7 mouse cellular contexts compared by ENCODE assay signal in the genomic region with DNA sequence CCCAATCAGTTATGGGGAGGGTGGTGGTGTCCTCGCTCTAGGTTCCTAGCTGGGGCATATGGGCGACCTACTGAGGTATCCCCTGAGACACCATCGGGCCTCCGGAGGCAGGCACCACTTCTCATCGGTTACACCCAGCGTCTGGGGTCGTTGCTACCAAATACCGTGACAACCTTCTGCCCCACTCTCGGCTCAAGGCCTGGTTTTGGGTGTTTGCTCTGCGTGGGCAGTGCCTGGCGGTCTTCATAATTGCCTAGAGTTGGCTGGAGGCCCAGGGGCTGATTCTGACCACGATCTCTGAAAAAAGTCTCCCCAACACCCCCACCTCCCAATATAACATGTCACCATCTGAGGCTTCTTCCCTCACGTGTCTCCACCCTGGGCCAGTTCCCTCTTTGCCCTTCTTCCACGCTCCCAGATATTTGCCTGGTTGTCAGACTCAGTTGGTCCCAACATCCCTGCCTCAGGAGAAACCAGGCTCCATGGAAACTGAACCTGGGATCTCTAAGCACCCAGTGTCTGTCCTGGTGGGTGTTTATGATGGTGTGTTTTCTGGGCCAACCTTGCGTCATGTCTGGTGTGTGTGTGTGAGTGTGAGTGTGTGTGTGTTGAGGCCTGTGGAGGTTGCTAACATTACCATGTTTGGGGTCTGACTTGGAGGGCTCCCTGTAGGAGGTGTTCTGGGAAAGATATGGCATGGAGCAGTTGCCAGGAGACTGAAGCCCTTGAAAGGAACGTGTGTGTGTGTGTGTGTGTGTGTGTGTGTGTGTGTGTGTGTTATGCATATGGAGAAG. TPM values are rescaled to one million over a fixed set of nuclear protein-coding genes. Genes with fewer than 3 reads are reported as not detected.
A peak's percentile ranks its signal among the peaks of the same experiment; 100 is the strongest.
DNase-seq lines count a peak whose midpoint lies in the region; ATAC-seq lines count a peak whose summit lies in the region.

No protein-coding gene starts in this region.

- H3K9me3 ChIP-seq in heart, embryonic 13.5 days = no peaks in the 10 kb centered on the region
- no peaks in the 10 kb centered on the region for H3K9me3 ChIP-seq in limb, embryonic 13.5 days
- no peaks in the 10 kb centered on the region for H3K9me3 ChIP-seq in neural tube, embryonic 15.5 days (replicated peaks)

- peak; percentile 39 for DNase-seq in ovary, postnatal 36 days (ENCODE audit: low spot score)
- no peak for DNase-seq in ovary, adult 18-20 months (ENCODE audit: low spot score)
- peak; percentile 61 to 76 for DNase-seq in cerebellum, postnatal 14 days

- H3K36me3 ChIP-seq in heart, embryonic 13.5 days = peaks cover 5% of the 10 kb centered on the region; the same call in 1 of the 2 replicates
- peaks cover 12% of the 10 kb centered on the region for H3K36me3 ChIP-seq in limb, embryonic 13.5 days
- 0 out of 2 replicates have a peak, but pooled peaks cover under 1% of the 10 kb centered on the region for H3K36me3 ChIP-seq in neural tube, embryonic 15.5 days

- ATAC-seq in heart, embryonic 13.5 days (ENCODE audit: extremely low read depth, insufficient number of reproducible peaks, low FRiP score, low TSS enrichment) = no peak
- ATAC-seq in limb, embryonic 13.5 days (ENCODE audit: low FRiP score, low read depth) = no peak
- no peak for ATAC-seq in neural tube, embryonic 15.5 days (ENCODE audit: low FRiP score)
- no peak for ATAC-seq in granulocyte monocyte progenitor cell, adult 5-6 weeks (replicated peaks; ENCODE audit: poor library complexity, severe bottlenecking)

- H3K4me1 ChIP-seq in heart, embryonic 13.5 days = peaks cover 28% of the 10 kb centered on the region
- H3K4me1 ChIP-seq in limb, embryonic 13.5 days = peaks cover 50% of the 10 kb centered on the region
- H3K4me1 ChIP-seq in neural tube, embryonic 15.5 days = peaks cover 61% of the 10 kb centered on the region

- WGBS in heart, embryonic 13.5 days = 19% methylated on average over 16 of the region's 16 CpGs
- WGBS in limb, embryonic 13.5 days = 17% methylated on average over 16 of the region's 16 CpGs
- 8% methylated on average over 16 of the region's 16 CpGs for WGBS in neural tube, embryonic 15.5 days

- peak overlapping the region; percentile 89 for H3K9ac ChIP-seq in heart, embryonic 13.5 days
- peak overlapping the region; percentile 73 for H3K9ac ChIP-seq in limb, embryonic 13.5 days
- peak overlapping the region; percentile 65 for H3K9ac ChIP-seq in neural tube, embryonic 15.5 days (replicated peaks)

- H3K4me3 ChIP-seq in heart, embryonic 13.5 days = peak overlapping the region; percentile 77
- peak overlapping the region; percentile 63 for H3K4me3 ChIP-seq in limb, embryonic 13.5 days
- H3K4me3 ChIP-seq in neural tube, embryonic 15.5 days (replicated peaks) = peak overlapping the region; percentile 65

- H3K27me3 ChIP-seq in heart, embryonic 13.5 days (replicated peaks) = peaks cover 12% of the 10 kb centered on the region; the same call in 1 of the 2 replicates
- H3K27me3 ChIP-seq in limb, embryonic 13.5 days = no peaks in the 10 kb centered on the region
- H3K27me3 ChIP-seq in neural tube, embryonic 15.5 days (replicated peaks) = no peaks in the 10 kb centered on the region

- peak overlapping the region; percentile 98 for H3K4me2 ChIP-seq in heart, embryonic 13.5 days
- H3K4me2 ChIP-seq in limb, embryonic 13.5 days (replicated peaks) = peak overlapping the region; percentile 93
- peak overlapping the region; percentile 91 for H3K4me2 ChIP-seq in neural tube, embryonic 15.5 days

- no peak overlapping the region for H3K27ac ChIP-seq in heart, embryonic 13.5 days (replicated peaks)
- H3K27ac ChIP-seq in limb, embryonic 13.5 days = peak overlapping the region; percentile 33; the same call in 1 of the 2 replicates
- H3K27ac ChIP-seq in neural tube, embryonic 15.5 days (replicated peaks) = 0 out of 2 replicates have a peak overlapping the region, but pooled peaks have one; percentile 85

RNA-seq across cellular contexts. Expression of gene Atp1a2, which starts 15.1 kb away (rescaled TPM):
- polyA plus RNA-seq in heart, embryonic 13.5 days (2015; fragmentation: Nextera tagmentation; extraction: Ambion mirVana) = 17.0 and 20.8 TPM in 2 replicates
- polyA plus RNA-seq in limb, embryonic 13.5 days (2015; fragmentation: Nextera tagmentation; extraction: Ambion mirVana) = 5.3 and 5.6 TPM in 2 replicates
- 57.9 and 63.1 TPM in 2 replicates for polyA plus RNA-seq in neural tube, embryonic 15.5 days (2015; fragmentation: Nextera tagmentation; extraction: Ambion mirVana)
- not detected in 2 replicates for total RNA-seq in granulocyte monocyte progenitor cell, adult 5-6 weeks (2014; fragmentation: Nextera tagmentation)
- total RNA-seq in granulocyte monocyte progenitor cell, adult 5-6 weeks (2017) = not detected in 2 replicates

RNA-seq across cellular contexts. Expression of gene Kcnj9, which starts 16.2 kb away (rescaled TPM):
- not detected in 2 replicates for polyA plus RNA-seq in heart, embryonic 13.5 days (2015; fragmentation: Nextera tagmentation; extraction: Ambion mirVana)
- polyA plus RNA-seq in limb, embryonic 13.5 days (2015; fragmentation: Nextera tagmentation; extraction: Ambion mirVana) = 0.06 TPM in 1 of 2 replicates, not detected in the other
- polyA plus RNA-seq in neural tube, embryonic 15.5 days (2015; fragmentation: Nextera tagmentation; extraction: Ambion mirVana) = 2.5 and 3.2 TPM in 2 replicates
- total RNA-seq in granulocyte monocyte progenitor cell, adult 5-6 weeks (2014; fragmentation: Nextera tagmentation) = not detected in 2 replicates
- not detected in 2 replicates for total RNA-seq in granulocyte monocyte progenitor cell, adult 5-6 weeks (2017)

RNA-seq across cellular contexts. Expression of gene Kcnj10, which starts 28.0 kb away (rescaled TPM):
- 0.04 TPM in 1 of 2 replicates, not detected in the other for polyA plus RNA-seq in heart, embryonic 13.5 days (2015; fragmentation: Nextera tagmentation; extraction: Ambion mirVana)
- polyA plus RNA-seq in limb, embryonic 13.5 days (2015; fragmentation: Nextera tagmentation; extraction: Ambion mirVana) = 0.04 and 0.05 TPM in 2 replicates
- 2.3 and 2.5 TPM in 2 replicates for polyA plus RNA-seq in neural tube, embryonic 15.5 days (2015; fragmentation: Nextera tagmentation; extraction: Ambion mirVana)
- total RNA-seq in granulocyte monocyte progenitor cell, adult 5-6 weeks (2014; fragmentation: Nextera tagmentation) = 0.32 TPM in 1 of 2 replicates, not detected in the other
- total RNA-seq in granulocyte monocyte progenitor cell, adult 5-6 weeks (2017) = 0.46 TPM in 1 of 2 replicates, not detected in the other

RNA-seq across cellular contexts. Expression of gene Igsf8, which starts 51.5 kb away (rescaled TPM):
- 27.8 and 31.6 TPM in 2 replicates for polyA plus RNA-seq in heart, embryonic 13.5 days (2015; fragmentation: Nextera tagmentation; extraction: Ambion mirVana)
- 42.2 and 46.7 TPM in 2 replicates for polyA plus RNA-seq in limb, embryonic 13.5 days (2015; fragmentation: Nextera tagmentation; extraction: Ambion mirVana)
- 70.9 and 71.3 TPM in 2 replicates for polyA plus RNA-seq in neural tube, embryonic 15.5 days (2015; fragmentation: Nextera tagmentation; extraction: Ambion mirVana)
- total RNA-seq in granulocyte monocyte progenitor cell, adult 5-6 weeks (2014; fragmentation: Nextera tagmentation) = 53.7 and 58.4 TPM in 2 replicates
- total RNA-seq in granulocyte monocyte progenitor cell, adult 5-6 weeks (2017) = 24.8 and 25.0 TPM in 2 replicates

RNA-seq across cellular contexts. Expression of gene Atp1a4, which starts 54.8 kb away (rescaled TPM):
- 0.21 and 0.52 TPM in 2 replicates for polyA plus RNA-seq in heart, embryonic 13.5 days (2015; fragmentation: Nextera tagmentation; extraction: Ambion mirVana)
- polyA plus RNA-seq in limb, embryonic 13.5 days (2015; fragmentation: Nextera tagmentation; extraction: Ambion mirVana) = not detected in 2 replicates
- 0.05 TPM in 1 of 2 replicates, not detected in the other for polyA plus RNA-seq in neural tube, embryonic 15.5 days (2015; fragmentation: Nextera tagmentation; extraction: Ambion mirVana)
- not detected in 2 replicates for total RNA-seq in granulocyte monocyte progenitor cell, adult 5-6 weeks (2014; fragmentation: Nextera tagmentation)
- not detected in 2 replicates for total RNA-seq in granulocyte monocyte progenitor cell, adult 5-6 weeks (2017)
